Mouse (Mus musculus): ENCODE data around the gene Hyal5. TPM values are rescaled to one million over a fixed set of nuclear protein-coding genes. Genes with fewer than 3 reads are reported as not detected.

The Hyal5 gene
- polyA plus RNA-seq (2016; fragmentation: Nextera tagmentation; extraction: Ambion mirVana): not detected in 2 replicates

DNA sequence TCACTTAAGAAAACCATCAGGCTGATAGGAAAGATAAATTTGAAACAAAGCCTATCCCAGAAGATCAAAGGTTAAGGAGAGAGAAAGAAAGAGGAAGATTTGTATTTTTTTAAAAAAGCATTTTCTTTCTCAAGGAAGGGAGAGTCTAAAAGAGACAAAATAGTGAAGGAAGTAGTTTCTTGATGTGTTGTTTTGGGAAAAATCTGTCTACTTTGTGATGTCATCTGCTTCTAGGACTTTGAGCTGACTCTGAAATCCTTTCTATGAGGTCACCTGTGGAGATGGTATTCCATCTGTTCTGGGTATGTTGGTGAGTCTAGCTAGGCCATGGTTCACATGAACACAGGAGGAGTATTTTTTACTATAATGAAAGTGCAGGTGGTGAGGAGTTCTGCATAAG is at the start of gene Hyal5:
TSS of gene Hyal5 (plus strand) at position 301 of the 400 bp plus-strand sequence.
- Histone ChIP-seq H3K36me3 (no peaks in the 10 kb centered on the region), H3K9me3 (no peaks in the 10 kb centered on the region), H3K27ac (no peak within 1 kb of the TSS), H3K4me1 (no peaks in the 10 kb centered on the region), H3K4me3 (no peak within 1 kb of the TSS), H3K27me3 (ENCODE audit: insufficient read depth, poor library complexity, severe bottlenecking) (no peaks in the 10 kb centered on the region)
- DNase-seq (ENCODE audit: low spot score): no peak

DNA sequence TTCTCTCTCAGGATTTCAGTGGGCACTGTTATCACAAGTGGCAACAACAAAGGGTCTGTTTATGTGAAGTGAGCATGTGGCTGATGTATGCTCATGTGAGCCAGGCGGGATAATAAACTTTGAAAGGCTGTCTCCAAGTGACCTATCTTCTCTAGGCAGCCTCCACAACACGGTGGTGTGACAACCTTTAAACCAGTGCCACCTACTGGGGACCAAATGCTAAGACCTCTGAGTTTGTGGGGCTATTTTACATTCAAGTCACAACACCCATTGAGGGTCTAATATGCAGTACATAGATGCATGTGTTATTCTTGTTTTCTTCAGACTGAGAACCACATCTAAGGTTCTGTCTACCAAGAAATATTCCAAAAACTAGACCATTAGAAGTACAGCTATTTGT is 35.7 kb upstream of the Hyal5 start:
- Histone ChIP-seq H3K4me1 (no peaks in the 10 kb centered on the region), H3K9me3 (no peaks in the 10 kb centered on the region), H3K36me3 (no peaks in the 10 kb centered on the region), H3K4me3 (no peak overlapping the region), H3K27me3 (ENCODE audit: insufficient read depth, poor library complexity, severe bottlenecking) (no peaks in the 10 kb centered on the region), H3K27ac (no peak overlapping the region)
- WGBS: 50% methylated on average over 2 of the region's 2 CpGs
- DNase-seq (ENCODE audit: low spot score): no peak

DNA sequence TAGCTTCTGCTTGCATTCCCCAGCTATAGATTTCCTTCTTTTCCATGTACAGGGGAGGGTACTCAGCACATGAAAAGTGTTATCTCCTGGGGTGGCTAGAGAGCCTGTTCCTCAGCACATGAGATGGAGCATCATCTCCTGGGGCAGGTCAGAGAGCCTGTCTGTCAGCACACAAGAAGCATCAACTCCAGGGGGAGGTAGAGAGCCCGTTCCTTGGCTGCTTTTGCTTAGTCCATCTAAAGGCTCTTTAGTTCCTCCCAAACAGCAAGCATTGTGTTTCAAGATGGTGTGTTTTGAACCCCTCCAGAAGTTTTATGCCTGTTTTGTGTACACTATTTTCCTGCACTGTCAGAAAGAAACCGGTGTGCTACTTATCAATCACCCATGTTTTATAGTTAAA is 2.5 kb downstream of the Hyal5 start:
- no peaks in the 10 kb centered on the region for H3K36me3 ChIP-seq
- WGBS: 46% methylated on average over 2 of the region's 2 CpGs
- H3K27me3 ChIP-seq (ENCODE audit: insufficient read depth, poor library complexity, severe bottlenecking): no peaks in the 10 kb centered on the region
- no peak overlapping the region for H3K27ac ChIP-seq
- no peaks in the 10 kb centered on the region for H3K9me3 ChIP-seq
- no peak overlapping the region for H3K4me3 ChIP-seq
- DNase-seq (ENCODE audit: low spot score): no peak
- no peaks in the 10 kb centered on the region for H3K4me1 ChIP-seq

DNA sequence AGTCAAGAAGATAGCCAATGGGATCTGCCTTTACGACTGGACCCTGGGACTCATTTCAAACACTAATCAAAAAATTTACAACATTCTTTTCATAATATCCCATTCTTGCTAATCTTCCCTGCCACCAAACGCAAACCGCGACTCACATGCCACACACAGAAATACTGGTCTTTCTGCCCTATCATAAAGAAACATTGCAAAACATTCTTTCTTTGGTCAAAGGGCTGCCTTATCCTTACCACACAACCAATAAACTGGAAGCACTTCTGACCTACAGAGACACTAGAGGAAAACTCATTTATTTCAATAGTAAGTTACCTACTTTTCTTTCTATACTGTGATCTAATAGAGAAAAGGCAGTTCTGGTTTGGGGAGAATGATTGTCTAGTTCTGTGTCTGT is 5.9 kb downstream of the Hyal5 start:
- 92% methylated on average over 4 of the region's 4 CpGs for WGBS
- Histone ChIP-seq H3K36me3 (no peaks in the 10 kb centered on the region), H3K4me1 (no peaks in the 10 kb centered on the region), H3K27ac (no peak overlapping the region), H3K9me3 (no peaks in the 10 kb centered on the region), H3K27me3 (ENCODE audit: insufficient read depth, poor library complexity, severe bottlenecking) (no peaks in the 10 kb centered on the region), H3K4me3 (no peak overlapping the region)
- DNase-seq (ENCODE audit: low spot score): no peak

DNA sequence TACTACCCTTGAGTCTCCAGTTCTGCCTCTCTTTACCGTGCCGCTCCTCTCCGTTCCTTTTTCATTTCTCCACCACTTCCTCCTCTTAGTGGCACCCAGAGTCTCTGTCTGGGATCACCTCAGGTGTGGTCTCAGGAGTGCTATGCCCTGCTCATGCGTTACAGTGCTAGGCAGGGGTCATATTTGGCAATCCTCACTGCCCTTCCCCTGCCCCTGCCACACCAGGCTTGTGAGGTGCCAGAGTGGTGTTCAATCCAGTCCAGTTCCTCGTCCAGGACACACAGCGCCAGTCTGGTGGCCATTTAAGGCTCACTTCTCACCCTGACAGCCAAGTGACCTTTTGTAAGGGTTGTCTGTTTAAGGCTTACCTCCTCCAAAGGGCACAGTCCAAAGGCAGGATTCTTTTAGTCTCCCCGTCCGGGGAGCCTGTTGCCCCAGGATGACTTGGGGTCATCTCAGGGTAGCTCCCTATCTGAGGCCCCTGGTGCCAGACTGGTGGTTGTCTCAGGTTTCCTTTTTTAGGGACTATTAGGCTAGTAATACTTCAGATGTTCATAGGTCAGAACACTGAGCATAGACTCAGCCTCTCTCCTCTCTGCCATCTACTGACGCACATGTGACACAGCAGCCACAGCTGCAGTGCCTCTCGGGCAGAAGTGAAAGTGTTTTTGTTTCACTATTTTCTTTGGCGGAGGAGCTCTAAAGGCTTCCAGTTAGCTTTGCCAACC is 36.5 kb downstream of the Hyal5 start:
- no peaks in the 10 kb centered on the region for H3K9me3 ChIP-seq
- no peaks in the 10 kb centered on the region for H3K4me1 ChIP-seq
- no peak overlapping the region for H3K27ac ChIP-seq
- H3K27me3 ChIP-seq (ENCODE audit: insufficient read depth, poor library complexity, severe bottlenecking): no peaks in the 10 kb centered on the region
- WGBS: 72% methylated on average over 11 of the region's 11 CpGs
- no peaks in the 10 kb centered on the region for H3K36me3 ChIP-seq
- H3K4me3 ChIP-seq: peak overlapping the region; percentile 38; the same call in 1 of the 2 replicates
- DNase-seq (ENCODE audit: low spot score): no peak

DNA sequence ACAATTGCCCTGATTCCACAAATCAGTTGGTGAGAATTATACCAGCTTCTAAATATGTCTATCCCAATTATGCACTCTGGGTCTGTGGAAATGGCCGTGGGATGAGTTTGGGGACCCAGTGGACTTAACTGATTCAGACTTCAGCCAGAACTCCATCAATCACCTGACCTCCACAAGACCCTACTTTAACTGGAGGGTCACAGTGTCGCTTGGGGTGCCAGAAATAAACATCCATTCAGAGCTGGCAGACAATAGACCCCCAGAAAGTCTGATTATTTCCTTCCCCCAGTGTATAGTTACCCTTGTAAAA is 37.0 kb downstream of the Hyal5 start:
- WGBS: 60% methylated on average over 2 of the region's 2 CpGs
- no peaks in the 10 kb centered on the region for H3K36me3 ChIP-seq
- H3K27me3 ChIP-seq (ENCODE audit: insufficient read depth, poor library complexity, severe bottlenecking): no peaks in the 10 kb centered on the region
- peak overlapping the region; percentile 38; the same call in 1 of the 2 replicates for H3K4me3 ChIP-seq
- DNase-seq (ENCODE audit: low spot score): no peak
- H3K27ac ChIP-seq: no peak overlapping the region
- H3K4me1 ChIP-seq: no peaks in the 10 kb centered on the region
- no peaks in the 10 kb centered on the region for H3K9me3 ChIP-seq

DNA sequence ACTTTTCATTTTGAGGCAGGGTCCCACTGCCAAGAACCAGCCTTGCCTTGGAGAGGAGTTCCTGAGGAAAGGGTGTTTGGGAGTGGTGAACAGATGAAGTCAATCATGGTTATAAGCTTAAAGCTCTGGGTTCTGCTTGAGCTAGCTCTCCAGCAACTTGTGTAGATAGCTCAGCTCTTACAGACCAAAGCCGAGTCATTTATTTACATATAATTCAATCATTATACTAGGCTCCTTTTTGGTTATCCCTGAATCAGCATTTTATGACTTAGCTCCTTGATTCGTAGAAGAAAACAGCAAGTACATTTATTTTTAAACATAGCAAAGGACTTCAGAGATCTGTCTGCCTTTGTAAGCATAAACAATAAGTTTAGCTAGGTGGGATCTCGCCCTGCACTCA is 47.3 kb downstream of the Hyal5 start:
- no peak for DNase-seq (ENCODE audit: low spot score)
- Histone ChIP-seq H3K27ac (no peak overlapping the region), H3K9me3 (no peaks in the 10 kb centered on the region), H3K4me3 (no peak overlapping the region), H3K4me1 (no peaks in the 10 kb centered on the region), H3K36me3 (no peaks in the 10 kb centered on the region), H3K27me3 (ENCODE audit: insufficient read depth, poor library complexity, severe bottlenecking) (no peaks in the 10 kb centered on the region)
- 80% methylated on average over 3 of the region's 3 CpGs for WGBS

DNA sequence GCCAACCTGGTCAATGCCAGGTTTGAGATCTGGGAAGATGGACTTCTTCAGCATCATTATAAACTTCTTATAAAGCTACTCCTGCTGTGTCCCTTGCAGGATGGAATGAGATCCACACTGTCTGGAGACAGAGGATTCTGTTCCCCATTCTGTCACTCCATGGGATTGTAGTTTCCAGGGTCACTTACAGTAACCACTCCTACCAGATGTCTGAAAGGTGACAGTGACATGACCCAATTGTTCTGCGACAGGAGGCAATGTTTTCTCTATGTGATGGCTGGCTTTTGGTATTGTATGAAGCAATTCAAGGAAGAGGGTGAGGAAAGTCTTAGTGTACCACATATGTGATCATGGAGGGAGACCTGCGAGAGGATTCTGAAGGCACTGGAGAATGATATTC is 50.0 kb downstream of the Hyal5 start:
- Histone ChIP-seq H3K27ac (no peak overlapping the region), H3K9me3 (no peaks in the 10 kb centered on the region), H3K36me3 (no peaks in the 10 kb centered on the region), H3K4me1 (no peaks in the 10 kb centered on the region), H3K4me3 (no peak overlapping the region), H3K27me3 (ENCODE audit: insufficient read depth, poor library complexity, severe bottlenecking) (no peaks in the 10 kb centered on the region)
- DNase-seq (ENCODE audit: low spot score): no peak
- 61% methylated on average over 2 of the region's 2 CpGs for WGBS

DNA sequence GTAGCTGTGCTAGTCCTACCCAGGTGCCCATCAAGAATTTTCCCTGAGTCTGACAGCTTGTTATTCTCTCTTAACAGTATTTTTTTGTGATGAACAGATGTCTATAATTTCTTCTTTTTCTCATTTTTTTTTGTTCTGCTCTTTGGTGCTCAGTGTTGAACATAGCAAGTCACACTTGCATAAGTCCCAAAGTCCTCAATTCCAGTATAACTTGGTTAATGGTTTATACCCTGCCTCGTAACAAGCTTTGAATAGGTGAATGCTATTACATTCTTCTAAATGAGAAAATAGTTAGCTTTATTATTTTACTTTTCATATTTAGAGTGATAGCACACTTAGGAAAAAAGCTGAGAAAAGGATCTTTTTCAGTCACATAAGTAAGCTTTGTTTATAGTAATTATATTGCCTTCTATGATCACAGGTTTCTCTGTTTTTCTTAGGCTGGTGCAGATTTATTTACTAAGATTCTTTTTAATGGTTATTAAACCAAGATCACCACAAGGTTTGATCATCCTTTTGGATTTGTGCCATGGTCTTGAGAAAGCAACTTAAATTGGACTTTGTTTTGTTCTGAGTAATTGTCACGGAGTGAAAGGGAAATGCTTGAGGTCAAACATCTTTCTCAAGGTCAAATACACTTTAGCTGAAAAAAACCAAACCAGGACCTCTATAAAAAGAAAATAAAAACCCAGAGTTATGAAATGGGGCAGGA is 52.4 kb downstream of the Hyal5 start:
- H3K4me1 ChIP-seq: no peaks in the 10 kb centered on the region
- no peak overlapping the region for H3K27ac ChIP-seq
- no peak for DNase-seq (ENCODE audit: low spot score)
- no peak overlapping the region for H3K4me3 ChIP-seq
- H3K36me3 ChIP-seq: no peaks in the 10 kb centered on the region
- no peaks in the 10 kb centered on the region for H3K27me3 ChIP-seq (ENCODE audit: insufficient read depth, poor library complexity, severe bottlenecking)
- H3K9me3 ChIP-seq: no peaks in the 10 kb centered on the region
- 72% methylated on average over 2 of the region's 2 CpGs for WGBS

DNA sequence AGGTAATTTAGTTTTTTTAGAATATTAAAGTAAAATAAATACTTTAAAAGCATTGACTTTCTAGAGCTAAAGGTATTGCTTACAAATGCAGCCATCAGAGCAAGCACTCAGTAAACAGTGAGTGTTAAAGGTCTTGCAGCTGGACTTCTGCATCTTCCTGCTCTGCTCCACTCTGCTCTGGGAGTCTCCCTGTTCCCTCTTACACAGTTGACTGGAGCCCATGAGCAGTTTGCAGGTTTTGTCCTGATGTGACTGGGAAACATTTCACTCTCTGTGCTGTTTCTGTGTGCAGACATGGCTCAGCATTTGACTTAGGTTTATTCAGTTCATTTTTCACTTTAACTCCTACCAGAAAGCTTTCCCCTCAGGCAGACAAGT is 52.9 kb downstream of the Hyal5 start:
- H3K9me3 ChIP-seq: no peaks in the 10 kb centered on the region
- H3K4me3 ChIP-seq: no peak overlapping the region
- H3K36me3 ChIP-seq: no peaks in the 10 kb centered on the region
- H3K27me3 ChIP-seq (ENCODE audit: insufficient read depth, poor library complexity, severe bottlenecking): no peaks in the 10 kb centered on the region
- DNase-seq (ENCODE audit: low spot score): no peak
- no peak overlapping the region for H3K27ac ChIP-seq
- no peaks in the 10 kb centered on the region for H3K4me1 ChIP-seq

DNA sequence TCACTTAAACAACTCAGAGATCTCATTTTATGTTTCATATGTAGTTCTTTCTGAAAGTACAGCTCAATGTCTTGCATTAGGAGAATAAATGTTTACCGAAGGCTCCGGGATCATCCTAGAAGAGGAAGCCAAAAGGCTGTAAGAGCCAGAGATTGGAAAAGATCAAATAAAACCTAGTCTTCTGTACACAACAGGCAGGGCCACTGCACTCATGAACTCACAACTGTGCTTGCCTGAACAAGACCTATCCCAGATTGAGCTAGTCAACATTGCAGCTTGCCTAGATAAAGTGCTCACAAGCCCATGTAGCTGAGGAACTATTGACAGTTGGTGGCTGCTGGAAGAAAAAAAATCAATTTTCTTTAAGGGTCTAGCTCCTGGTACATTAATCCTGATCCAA is 55.8 kb downstream of the Hyal5 start:
- 93% methylated on average over 2 of the region's 2 CpGs for WGBS
- Histone ChIP-seq H3K36me3 (no peaks in the 10 kb centered on the region), H3K27ac (no peak overlapping the region), H3K9me3 (no peaks in the 10 kb centered on the region), H3K4me1 (no peaks in the 10 kb centered on the region), H3K4me3 (no peak overlapping the region), H3K27me3 (ENCODE audit: insufficient read depth, poor library complexity, severe bottlenecking) (no peaks in the 10 kb centered on the region)
- no peak for DNase-seq (ENCODE audit: low spot score)

DNA sequence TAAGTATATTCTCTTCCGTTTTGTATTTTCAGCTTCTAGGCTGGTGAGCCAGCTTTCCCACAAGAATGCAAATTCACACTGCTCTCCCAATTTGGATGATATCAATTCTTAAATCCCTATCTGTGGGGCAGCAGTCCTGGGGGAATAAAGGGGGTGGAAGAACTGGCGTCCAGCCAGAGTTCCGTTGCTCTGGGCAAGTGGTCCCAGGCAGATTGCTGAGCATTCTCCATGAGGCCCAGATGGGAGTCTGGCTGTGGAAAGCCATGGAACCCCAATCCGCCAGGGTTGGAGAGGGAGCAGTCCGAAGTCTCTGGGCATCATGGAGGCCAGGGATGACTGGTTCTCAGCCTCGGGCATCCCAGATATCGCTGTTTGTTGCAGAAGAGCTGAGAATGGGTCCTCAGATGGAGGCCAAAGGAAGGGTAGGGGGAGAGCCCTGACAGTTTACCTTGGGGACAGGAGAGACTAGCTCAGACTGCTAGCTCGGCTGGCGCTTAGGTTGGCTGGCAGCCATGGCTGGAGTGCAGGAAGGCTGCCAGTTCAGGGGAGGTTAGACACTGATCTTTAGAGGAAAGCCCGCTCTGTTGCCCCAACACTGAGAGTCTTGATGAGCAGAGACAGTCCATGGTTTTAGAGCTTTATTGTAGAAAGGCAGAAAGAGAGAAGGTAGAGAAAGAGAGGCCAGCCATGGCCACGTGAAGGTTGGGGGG is 67.4 kb downstream of the Hyal5 start:
- Histone ChIP-seq H3K27me3 (ENCODE audit: insufficient read depth, poor library complexity, severe bottlenecking) (no peaks in the 10 kb centered on the region), H3K36me3 (no peaks in the 10 kb centered on the region), H3K4me1 (no peaks in the 10 kb centered on the region), H3K27ac (no peak overlapping the region), H3K9me3 (peaks cover 5% of the 10 kb centered on the region), H3K4me3 (no peak overlapping the region)
- 86% methylated on average over 11 of the region's 11 CpGs for WGBS
- DNase-seq (ENCODE audit: low spot score): no peak
